Mouse (Mus musculus): ENCODE data around the gene Adam19.

GRCm38 (mm10) chr11:46062569-46062968, 6.8 kb downstream of the Adam19 start:
- TF ChIP-seq CTCF (conservative IDR thresholded peaks at IDR 0.05; ENCODE audit: insufficient read depth, insufficient read length, low read depth, low read length) (no peak), POLR2A (IDR thresholded peaks at IDR 0.05; ENCODE audit: low read depth, low read length) (no peak)
